Mouse (Mus musculus): ENCODE measurements at regions not wholly inside any gene's neighbourhood (a gene's known extent, or its start where the extent isn't known, plus 50 kb on each side); places are given as distances from the start of the nearest gene placed in this dataset.

GRCm38 (mm10) chr15:68387349-68388065, 1886.8 kb upstream of the Lrrc6 start:
- TF ChIP-seq POLR2A (IDR thresholded peaks at IDR 0.05; ENCODE audit: borderline replicate concordance, extremely low read depth, insufficient read depth, insufficient read length) = no peak
- ATAC-seq (ENCODE audit: low FRiP score, low read depth) (no peak), DNase-seq (ENCODE audit: low spot score) (no peak)
- WGBS = 72% methylated on average over 4 of the region's 4 CpGs
- Histone ChIP-seq H3K4me3 (replicated peaks; ENCODE audit: low read length) (no peak overlapping the region), H3K4me2 (replicated peaks; ENCODE audit: low read depth, low read length, severe bottlenecking) (no peak overlapping the region), H3K9ac (ENCODE audit: low read depth, low read length, severe bottlenecking) (no peak overlapping the region), H3K4me1 (ENCODE audit: control insufficient read depth, insufficient read depth, low read length) (no peaks in the 10 kb centered on the region), H3K36me3 (ENCODE audit: control insufficient read depth, insufficient read depth, low read length) (no peaks in the 10 kb centered on the region), H3K27me3 (ENCODE audit: control insufficient read depth, insufficient read depth, low read length) (no peaks in the 10 kb centered on the region), H3K9me3 (ENCODE audit: control insufficient read depth, low read length) (no peaks in the 10 kb centered on the region), H3K27ac (replicated peaks; ENCODE audit: low read depth, low read length) (no peak overlapping the region)

DNA sequence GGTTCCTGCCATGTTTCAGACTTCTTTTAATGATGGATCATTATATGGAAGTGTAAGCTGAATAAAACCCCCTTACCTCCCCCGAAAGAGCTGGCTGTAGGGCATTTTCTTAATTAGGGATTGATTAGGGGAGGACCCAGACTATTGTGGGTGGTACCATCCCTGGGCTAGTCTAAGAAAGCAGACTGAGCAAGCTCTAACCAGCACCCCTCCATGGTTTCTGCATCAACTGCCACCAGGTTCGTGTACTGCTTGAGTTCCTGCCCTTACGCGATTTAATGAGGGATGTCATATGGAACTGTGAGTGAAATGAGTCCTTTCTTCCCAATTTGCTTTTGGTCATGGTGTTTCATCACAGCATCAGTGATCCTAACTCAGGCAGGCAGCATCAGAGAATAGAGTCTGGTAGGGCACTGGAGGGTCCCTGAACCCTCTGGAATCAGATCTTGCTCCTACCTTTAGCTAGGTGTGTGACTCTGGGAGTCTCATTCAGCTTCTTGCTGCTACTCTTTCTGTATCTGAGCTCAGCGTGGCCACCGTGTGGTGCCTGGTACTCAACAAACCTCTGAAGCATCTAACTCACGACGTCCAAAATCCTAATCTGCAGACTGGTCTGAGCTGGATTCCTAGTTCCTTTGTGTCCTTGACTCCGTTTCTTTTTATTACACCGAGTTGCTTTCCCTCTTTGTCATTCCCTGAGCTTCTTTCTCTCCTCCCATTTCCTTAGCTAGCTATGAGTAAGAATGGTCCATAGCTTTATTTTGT, 1884.0 kb upstream of the Lrrc6 start:
- DNase-seq (ENCODE audit: low spot score) (no peak), ATAC-seq (ENCODE audit: low FRiP score, low read depth) (no peak)
- Histone ChIP-seq H3K27ac (replicated peaks; ENCODE audit: low read depth, low read length) (no peak overlapping the region), H3K9ac (ENCODE audit: low read depth, low read length, severe bottlenecking) (no peak overlapping the region), H3K4me1 (ENCODE audit: control insufficient read depth, insufficient read depth, low read length) (no peaks in the 10 kb centered on the region), H3K36me3 (ENCODE audit: control insufficient read depth, insufficient read depth, low read length) (no peaks in the 10 kb centered on the region), H3K4me3 (replicated peaks; ENCODE audit: low read length) (no peak overlapping the region), H3K4me2 (replicated peaks; ENCODE audit: low read depth, low read length, severe bottlenecking) (no peak overlapping the region), H3K27me3 (ENCODE audit: control insufficient read depth, insufficient read depth, low read length) (no peaks in the 10 kb centered on the region), H3K9me3 (ENCODE audit: control insufficient read depth, low read length) (no peaks in the 10 kb centered on the region)
- 64% methylated on average over 10 of the region's 10 CpGs for WGBS
- no peak for TF ChIP-seq POLR2A (IDR thresholded peaks at IDR 0.05; ENCODE audit: borderline replicate concordance, extremely low read depth, insufficient read depth, insufficient read length)

GRCm38 (mm10) chr15:68375166-68375565, 1874.5 kb upstream of the Lrrc6 start:
- ATAC-seq (ENCODE audit: low FRiP score, low read depth) = no peak
- Histone ChIP-seq H3K4me2 (replicated peaks; ENCODE audit: low read depth, low read length, severe bottlenecking) (no peak overlapping the region), H3K9me3 (ENCODE audit: control insufficient read depth, low read length) (no peaks in the 10 kb centered on the region)

GRCm38 (mm10) chr15:68366816-68367215, 1866.1 kb upstream of the Lrrc6 start:
- H3K9me3 ChIP-seq (ENCODE audit: control insufficient read depth, low read length) = no peaks in the 10 kb centered on the region
- H3K4me2 ChIP-seq (replicated peaks; ENCODE audit: low read depth, low read length, severe bottlenecking) = no peak overlapping the region
- 80% methylated on average over 3 of the region's 3 CpGs for WGBS
- no peak overlapping the region for H3K4me3 ChIP-seq (replicated peaks; ENCODE audit: low read length)
- no peak for ATAC-seq (ENCODE audit: low FRiP score, low read depth)
- TF ChIP-seq POLR2A (IDR thresholded peaks at IDR 0.05; ENCODE audit: borderline replicate concordance, extremely low read depth, insufficient read depth, insufficient read length) = no peak
- no peak overlapping the region for H3K27ac ChIP-seq (replicated peaks; ENCODE audit: low read depth, low read length)
- H3K36me3 ChIP-seq (ENCODE audit: control insufficient read depth, insufficient read depth, low read length) = no peaks in the 10 kb centered on the region
- DNase-seq (ENCODE audit: low spot score) = no peak
- peaks cover 4% of the 10 kb centered on the region for H3K4me1 ChIP-seq (ENCODE audit: control insufficient read depth, insufficient read depth, low read length)
- H3K9ac ChIP-seq (ENCODE audit: low read depth, low read length, severe bottlenecking) = no peak overlapping the region
- no peaks in the 10 kb centered on the region for H3K27me3 ChIP-seq (ENCODE audit: control insufficient read depth, insufficient read depth, low read length)

More at GRCm38 (mm10) chr15:68375166-68375565, 1874.5 kb upstream of the Lrrc6 start:
- H3K4me3 ChIP-seq (replicated peaks; ENCODE audit: low read length) = no peak overlapping the region
- WGBS = 32% methylated on average over 1 of the region's 1 CpGs
- TF ChIP-seq POLR2A (IDR thresholded peaks at IDR 0.05; ENCODE audit: borderline replicate concordance, extremely low read depth, insufficient read depth, insufficient read length) = no peak
- DNase-seq (ENCODE audit: low spot score) = no peak
- H3K4me1 ChIP-seq (ENCODE audit: control insufficient read depth, insufficient read depth, low read length) = no peaks in the 10 kb centered on the region
- no peaks in the 10 kb centered on the region for H3K27me3 ChIP-seq (ENCODE audit: control insufficient read depth, insufficient read depth, low read length)
- no peaks in the 10 kb centered on the region for H3K36me3 ChIP-seq (ENCODE audit: control insufficient read depth, insufficient read depth, low read length)
- H3K9ac ChIP-seq (ENCODE audit: low read depth, low read length, severe bottlenecking) = no peak overlapping the region
- H3K27ac ChIP-seq (replicated peaks; ENCODE audit: low read depth, low read length) = no peak overlapping the region

GRCm38 (mm10) chr15:68363058-68363735, 1862.5 kb upstream of the Lrrc6 start:
- Histone ChIP-seq H3K27ac (replicated peaks; ENCODE audit: low read depth, low read length) (peak overlapping the region; percentile 92), H3K4me2 (replicated peaks; ENCODE audit: low read depth, low read length, severe bottlenecking) (peak overlapping the region; percentile 62), H3K27me3 (ENCODE audit: control insufficient read depth, insufficient read depth, low read length) (no peaks in the 10 kb centered on the region), H3K9ac (ENCODE audit: low read depth, low read length, severe bottlenecking) (peak overlapping the region; percentile 79), H3K4me1 (ENCODE audit: control insufficient read depth, insufficient read depth, low read length) (peaks cover 11% of the 10 kb centered on the region), H3K4me3 (replicated peaks; ENCODE audit: low read length) (peak overlapping the region; percentile 83), H3K36me3 (ENCODE audit: control insufficient read depth, insufficient read depth, low read length) (no peaks in the 10 kb centered on the region), H3K9me3 (ENCODE audit: control insufficient read depth, low read length) (no peaks in the 10 kb centered on the region)
- peak; percentile 57; the same call in 1 of the 2 replicates for TF ChIP-seq POLR2A (IDR thresholded peaks at IDR 0.05; ENCODE audit: borderline replicate concordance, extremely low read depth, insufficient read depth, insufficient read length)
- ATAC-seq (ENCODE audit: low FRiP score, low read depth) (peak; percentile 95), DNase-seq (ENCODE audit: low spot score) (peak; percentile 98)
- under 1% methylated on average over 41 of the region's 72 CpGs for WGBS

Data from limb, embryonic 14.5 days (tissue).